Mouse (Mus musculus) adrenal gland, adult 8-10 months (tissue): ENCODE measurements around the gene Clec18a. TPM values are rescaled to one million over a fixed set of nuclear protein-coding genes. Genes with fewer than 3 reads are reported as not detected.
"Not testable (repeated sequence)": the region's sequence is repeated elsewhere in the genome, so short reads cannot be mapped to it uniquely, and the experiment has no call there.

Experiments used
- DNase-seq: peaks from one replicate; pipeline ENCODE4 v3.0.0; 2022
- total RNA-seq, 4 experiments: library from RNA; stranded (reverse); gene quantifications; 2 replicates each; pipeline ENCODE4 v1.2.4; 2022

Clec18a gene
- total RNA-seq, 4 experiments from 2014 or later: not detected

- no peak for DNase-seq
Observed at GRCm38 (mm10) chr8:111055661-111056060, 36.6 kb downstream of the Clec18a start.

- DNase-seq: no peak
Observed at GRCm38 (mm10) chr8:111055031-111055634, 37.1 kb downstream of the Clec18a start.

- no peak for DNase-seq
Observed at GRCm38 (mm10) chr8:111053827-111054518, 38.3 kb downstream of the Clec18a start.

- DNase-seq: no peak
Observed at GRCm38 (mm10) chr8:111049106-111049505, 43.1 kb downstream of the Clec18a start.

- DNase-seq: no peak
Observed at GRCm38 (mm10) chr8:111048694-111049093, 43.5 kb downstream of the Clec18a start.

- DNase-seq: peak; percentile 52
Observed at GRCm38 (mm10) chr8:111044003-111044734, 48.1 kb downstream of the Clec18a start.

DNA sequence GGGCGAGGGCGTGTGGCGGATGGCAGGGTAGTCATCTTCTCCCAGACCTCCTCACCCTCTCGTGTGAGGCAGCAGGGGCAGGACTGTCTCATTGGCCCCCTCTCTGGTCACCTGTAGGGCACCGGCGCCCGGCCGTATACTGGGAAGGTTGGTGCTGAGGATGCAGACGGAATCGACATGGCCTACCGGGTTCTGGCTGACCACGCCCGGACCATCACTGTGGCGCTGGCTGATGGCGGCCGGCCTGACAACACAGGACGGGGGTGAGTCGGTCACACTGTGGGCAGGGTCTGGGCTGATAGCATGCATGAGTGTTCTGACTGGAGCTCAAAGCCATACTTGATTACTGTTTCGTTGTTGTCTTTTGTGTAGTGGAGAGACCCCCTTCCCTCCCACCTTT, 49.7 kb downstream of the Clec18a start:
- no peak for DNase-seq

GRCm38 (mm10) chr8:111036591-111036990, 55.6 kb downstream of the Clec18a start:
- DNase-seq: no peak

DNA sequence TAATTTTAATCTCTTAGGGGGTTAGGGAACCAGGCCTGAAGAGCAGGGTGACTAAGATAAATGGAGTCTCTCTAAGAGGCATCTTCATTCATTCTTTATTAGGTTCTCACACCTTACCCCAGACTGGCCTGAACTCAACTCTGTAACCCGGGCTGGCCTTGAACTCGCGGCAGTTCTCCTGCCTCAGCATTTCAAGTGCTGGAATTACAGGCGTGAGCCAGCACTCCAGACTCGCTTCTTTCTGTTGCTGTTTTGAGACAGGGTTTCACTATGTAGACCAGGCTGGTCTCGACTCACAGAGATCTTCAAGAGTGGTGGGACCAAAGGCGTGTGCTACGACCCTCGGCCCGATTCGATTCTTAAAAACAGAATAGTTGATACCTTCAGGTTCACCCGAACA, 58.0 kb downstream of the Clec18a start:
- no peak for DNase-seq

DNA sequence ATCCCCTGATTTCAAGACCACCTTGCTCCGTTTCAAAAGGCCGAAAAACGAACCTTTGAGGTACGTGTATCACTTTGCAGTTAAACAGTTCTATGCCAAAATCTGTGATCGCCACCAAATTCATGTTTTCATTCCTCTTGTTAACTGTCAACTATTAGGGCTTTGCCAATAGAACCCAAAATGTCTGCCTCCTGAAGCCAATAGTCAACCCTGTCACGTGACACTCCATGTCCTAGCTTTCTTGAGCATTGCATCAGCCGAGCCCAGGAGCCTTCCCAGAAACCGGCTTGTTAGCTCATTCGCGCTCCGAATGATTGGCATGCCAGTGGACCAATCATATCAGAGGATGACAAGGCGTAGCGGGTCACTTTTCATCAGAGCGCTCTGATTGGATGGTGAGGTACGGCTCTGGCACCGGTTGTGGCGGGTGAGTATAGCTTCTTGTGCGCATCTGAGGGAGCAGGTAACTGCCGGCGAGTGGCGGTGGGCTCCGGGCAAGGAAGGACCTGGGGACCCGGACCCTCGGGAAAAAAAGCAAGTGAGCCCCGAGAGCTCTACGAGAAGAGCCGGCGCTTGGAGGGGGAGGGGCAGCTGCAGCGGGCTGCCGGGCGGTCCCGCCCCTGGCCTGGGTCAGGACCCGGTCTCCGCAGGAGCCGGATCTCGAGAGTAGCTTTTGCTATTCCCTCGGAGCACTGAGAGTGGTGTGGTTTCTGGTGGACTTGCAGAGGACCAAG, 58.6 kb downstream of the Clec18a start:
- peak; percentile 99 for DNase-seq

DNA sequence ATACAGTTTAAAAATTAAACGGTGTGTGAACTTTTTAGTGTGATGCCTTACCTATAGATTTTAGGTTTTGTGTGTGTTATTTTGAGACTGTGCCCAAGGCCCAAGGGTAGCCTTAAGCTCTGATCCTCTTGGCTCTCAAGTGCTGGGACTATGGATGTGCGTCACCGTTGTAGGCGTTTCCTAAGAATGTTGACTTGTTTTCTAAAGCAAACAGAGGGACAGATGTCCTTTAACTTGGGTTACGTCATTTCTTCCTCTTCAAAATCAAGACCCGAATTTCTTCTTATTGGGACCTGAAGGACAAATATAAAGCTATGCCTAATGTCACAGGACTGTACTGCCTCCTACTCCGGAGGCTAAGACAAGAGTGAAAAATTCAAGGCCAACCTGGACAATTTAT, 59.3 kb downstream of the Clec18a start, which contains the start of gene Aars:
Gene Aars (plus strand): TSS at position 229 of the 400 bp plus-strand sequence.
- DNase-seq: no peak

- no peak for DNase-seq
Observed at GRCm38 (mm10) chr8:111031572-111031971, 60.7 kb downstream of the Clec18a start, which contains the start of gene Ddx19b. Gene Ddx19b (minus strand): TSS chr8:111031751.

GRCm38 (mm10) chr8:111030045-111030444, 62.2 kb downstream of the Clec18a start:
- no peak for DNase-seq

DNA sequence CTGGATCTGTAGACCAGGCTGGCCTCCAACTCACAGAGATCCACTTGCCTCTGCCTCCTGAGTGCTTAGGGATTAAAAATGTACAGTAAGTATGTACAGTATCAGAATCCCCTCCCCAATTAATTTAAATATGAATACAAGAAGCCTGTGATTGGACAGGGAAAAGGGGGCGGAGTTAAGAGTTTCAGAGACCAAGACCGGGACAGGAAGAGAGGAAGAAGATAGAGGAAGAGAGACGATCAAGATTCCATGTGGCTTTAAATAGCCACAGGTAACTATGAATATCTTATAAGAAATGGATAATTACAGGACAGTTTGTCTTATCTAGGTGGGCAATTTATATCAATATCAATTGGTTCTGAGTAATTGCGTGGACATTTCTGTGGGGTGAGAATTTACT, 62.6 kb downstream of the Clec18a start:
- DNase-seq: no peak

GRCm38 (mm10) chr8:111027391-111027937, 64.8 kb downstream of the Clec18a start:
- DNase-seq: peak; percentile 86

DNA sequence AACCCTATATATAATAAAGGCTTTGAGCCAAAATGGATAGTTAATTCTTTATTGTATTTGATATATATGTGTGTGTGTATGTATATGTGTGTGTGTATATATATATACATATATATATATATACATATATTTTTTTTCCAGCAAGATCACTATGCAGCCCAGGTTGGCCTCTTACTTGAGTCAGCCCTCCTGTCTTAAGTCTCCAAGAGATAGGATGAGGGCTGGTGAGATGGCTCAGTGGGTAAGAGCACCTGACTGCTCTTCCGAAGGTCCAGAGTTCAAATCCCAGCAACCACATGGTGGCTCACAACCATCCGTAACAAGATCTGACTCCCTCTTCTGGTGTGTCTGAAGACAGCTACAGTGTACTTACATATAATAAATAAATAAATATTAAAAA, 65.6 kb downstream of the Clec18a start:
- not testable (repeated sequence) for DNase-seq

- not testable (repeated sequence) for DNase-seq
Observed at GRCm38 (mm10) chr8:111010230-111010991, 81.8 kb downstream of the Clec18a start.
